Mouse (Mus musculus): ENCODE measurements around the gene Erbb3.
A peak's percentile ranks its signal among the peaks of the same experiment; 100 is the strongest.

The Erbb3 gene

DNA sequence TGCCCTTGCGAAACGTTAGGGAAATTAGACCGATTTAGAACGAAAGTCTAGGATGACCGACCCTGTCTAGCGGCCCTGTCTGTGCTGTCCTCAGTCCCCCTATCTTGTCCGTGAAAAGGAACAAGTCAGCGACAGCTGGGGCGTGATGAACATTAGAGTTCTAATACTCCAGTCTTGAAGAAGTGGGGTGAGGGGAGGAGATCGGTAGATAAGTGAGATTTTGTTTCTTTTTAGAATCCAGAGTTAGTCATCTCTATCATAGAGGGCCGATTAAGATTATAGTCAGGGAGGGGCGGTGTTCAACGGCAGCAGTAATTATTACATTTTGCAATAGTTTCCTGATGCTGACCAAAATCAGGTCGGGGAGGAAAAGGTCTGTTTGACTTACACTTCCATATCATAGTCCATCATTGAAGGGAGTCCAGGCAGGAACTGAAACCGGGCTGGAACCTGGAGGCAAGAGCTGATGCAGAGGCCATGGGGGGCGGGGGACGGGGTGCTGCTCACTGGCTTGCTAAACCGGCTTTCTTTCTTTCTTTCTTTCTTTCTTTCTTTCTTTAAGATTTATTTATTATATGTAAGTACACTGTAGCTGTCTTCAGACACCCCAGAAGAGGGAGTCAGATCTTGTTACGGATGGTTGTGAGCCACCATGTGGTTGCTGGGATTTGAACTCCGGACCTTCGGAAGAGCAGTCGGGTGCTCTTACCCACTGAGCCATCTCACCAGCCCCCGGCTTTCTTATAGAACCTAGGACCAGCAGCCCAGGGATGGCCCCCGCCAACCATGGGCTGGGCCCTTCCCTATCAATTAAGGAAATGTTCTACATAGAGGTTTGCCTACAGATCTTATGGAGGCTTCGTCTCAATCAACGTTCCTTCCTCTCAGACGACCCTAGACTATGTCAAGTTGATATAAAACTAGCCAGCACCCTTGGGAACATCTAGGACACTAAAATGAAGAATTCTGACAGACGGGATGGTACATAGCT is 62.8 kb downstream of the Erbb3 start:
- DNase-seq (ENCODE audit: extremely low spot score) = no peak

GRCm38 (mm10) chr10:128525671-128526308 is 63.7 kb downstream of the Erbb3 start, which contains the start of gene Esyt1:
Gene Esyt1 (minus strand): TSS chr10:128525871.
- peak; percentile 93 for DNase-seq (ENCODE audit: extremely low spot score)

GRCm38 (mm10) chr10:128524732-128525662 is 64.5 kb downstream of the Erbb3 start:
- peak; percentile 72 for DNase-seq (ENCODE audit: extremely low spot score)

DNA sequence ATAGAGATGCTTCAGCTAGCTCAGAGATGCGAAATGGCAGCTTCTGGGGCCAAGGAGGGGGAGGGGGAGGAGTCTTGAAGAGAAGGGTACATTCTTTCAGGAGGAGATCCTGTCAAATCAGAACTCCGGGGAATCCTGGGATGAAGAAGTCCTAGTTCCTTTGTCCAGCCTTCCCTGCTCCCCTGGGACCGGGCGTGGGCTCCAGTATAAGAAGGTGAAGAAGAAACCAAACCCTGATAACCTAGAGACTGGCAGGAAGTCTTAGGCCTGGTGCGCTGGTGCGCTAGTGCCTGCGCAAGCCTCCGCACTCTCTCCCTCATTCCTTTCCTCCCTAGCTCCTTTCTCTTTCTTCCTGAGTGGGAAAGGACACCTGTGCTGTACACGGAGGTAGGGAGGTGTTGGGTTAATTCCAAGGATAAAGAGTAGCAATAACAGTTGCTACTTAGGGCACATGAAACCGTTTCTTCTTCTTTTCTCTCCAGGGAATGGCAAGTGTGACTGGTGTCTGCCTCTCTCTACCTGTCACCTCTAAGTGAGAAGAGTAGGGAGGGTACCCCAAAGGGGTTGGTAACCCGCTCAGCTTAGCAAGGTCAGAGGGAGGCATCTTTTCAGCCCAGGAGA is 65.2 kb downstream of the Erbb3 start:
- no peak for DNase-seq (ENCODE audit: extremely low spot score)

GRCm38 (mm10) chr10:128522351-128522750 is 67.1 kb downstream of the Erbb3 start:
- DNase-seq (ENCODE audit: extremely low spot score) = no peak

- DNase-seq (ENCODE audit: extremely low spot score) = no peak
These were observed 68.9 kb downstream of the Erbb3 start for GRCm38 (mm10) chr10:128520591-128520990.

- no peak for DNase-seq (ENCODE audit: extremely low spot score)
These were observed 70.6 kb downstream of the Erbb3 start for GRCm38 (mm10) chr10:128518833-128519232.
